Mouse (Mus musculus) forebrain, embryonic 11.5 days (tissue): Measurements from ENCODE around the gene Zfp618. TPM values are rescaled to one million over a fixed set of nuclear protein-coding genes. Genes with fewer than 3 reads are reported as not detected.
A peak's percentile ranks its signal among the peaks of the same experiment; 100 is the strongest.

ENCODE experiments used
- ATAC-seq: fragments of 200-750 bp; cut with Nextera tagmentation; replicated peaks from 2 replicates; pipeline ENCODE4 v1.8.0; 2017; ENCODE audit warnings: moderate TSS enrichment; ENCODE audit not compliant: low FRiP score
- DNase-seq: peaks from one replicate; pipeline ENCODE4 v3.0.0-alpha.2; 2017; ENCODE audit warnings: low spot score
- H3K27ac ChIP-seq: fragments of 300-500 bp; sonication (generic); 2 replicates; pipeline ENCODE4 v1.5.1; 2014; ENCODE audit warnings: low read depth, low read length
- H3K27me3 ChIP-seq: fragments of 300-500 bp; sonication (generic); 2 replicates; pipeline ENCODE4 v1.6.1; 2014; ENCODE audit warnings: mild to moderate bottlenecking, low read length, mixed read lengths; ENCODE audit not compliant: control insufficient read depth, insufficient read depth
- H3K36me3 ChIP-seq: fragments of 300-500 bp; sonication (generic); 2 replicates; pipeline ENCODE4 v1.6.1; 2014; ENCODE audit warnings: mild to moderate bottlenecking, low read length, moderate library complexity, mixed read lengths; ENCODE audit not compliant: control insufficient read depth, insufficient read depth
- H3K4me1 ChIP-seq: fragments of 300-500 bp; sonication (generic); replicated peaks from 2 replicates; pipeline ENCODE4 v1.6.1; 2014; ENCODE audit warnings: low read length, mixed read lengths; ENCODE audit not compliant: control insufficient read depth, insufficient read depth
- H3K4me2 ChIP-seq: fragments of 300-500 bp; sonication (generic); 2 replicates; pipeline ENCODE4 v1.6.1; 2014; ENCODE audit warnings: low read depth, mild to moderate bottlenecking, low read length, moderate library complexity, mixed read lengths; ENCODE audit not compliant: severe bottlenecking
- H3K4me3 ChIP-seq: fragments of 300-500 bp; sonication (generic); 2 replicates; pipeline ENCODE4 v1.5.1; 2014; ENCODE audit warnings: low read depth, low read length
- H3K9ac ChIP-seq: fragments of 300-500 bp; sonication (generic); 2 replicates; pipeline ENCODE4 v1.6.1; 2014; ENCODE audit warnings: low read length
- H3K9me3 ChIP-seq: fragments of 300-500 bp; sonication (generic); 2 replicates; pipeline ENCODE4 v1.6.1; 2016; ENCODE audit warnings: low read length, mixed read lengths; ENCODE audit not compliant: control insufficient read depth
- WGBS: fragments of 180-500 bp; shearing (Covaris S2); extraction: QIAGEN DNeasy Blood & Tissue Kit; methylation state at CpG from one replicate; pipeline ENCODE4 v1.1.7; 2014; 5-methylcytosine and 5-hydroxymethylcytosine counted together
- polyA plus RNA-seq: library from polyadenylated mRNA; unstranded; fragments of >200 nt; fragmentation: Nextera tagmentation; extraction: Ambion mirVana; gene quantifications from 2 replicates; pipeline ENCODE4 v1.2.1, GENCODE M21; 2014

The Zfp618 gene
- polyA plus RNA-seq, 1 experiment from 2014 or later = 33.5 TPM

DNA sequence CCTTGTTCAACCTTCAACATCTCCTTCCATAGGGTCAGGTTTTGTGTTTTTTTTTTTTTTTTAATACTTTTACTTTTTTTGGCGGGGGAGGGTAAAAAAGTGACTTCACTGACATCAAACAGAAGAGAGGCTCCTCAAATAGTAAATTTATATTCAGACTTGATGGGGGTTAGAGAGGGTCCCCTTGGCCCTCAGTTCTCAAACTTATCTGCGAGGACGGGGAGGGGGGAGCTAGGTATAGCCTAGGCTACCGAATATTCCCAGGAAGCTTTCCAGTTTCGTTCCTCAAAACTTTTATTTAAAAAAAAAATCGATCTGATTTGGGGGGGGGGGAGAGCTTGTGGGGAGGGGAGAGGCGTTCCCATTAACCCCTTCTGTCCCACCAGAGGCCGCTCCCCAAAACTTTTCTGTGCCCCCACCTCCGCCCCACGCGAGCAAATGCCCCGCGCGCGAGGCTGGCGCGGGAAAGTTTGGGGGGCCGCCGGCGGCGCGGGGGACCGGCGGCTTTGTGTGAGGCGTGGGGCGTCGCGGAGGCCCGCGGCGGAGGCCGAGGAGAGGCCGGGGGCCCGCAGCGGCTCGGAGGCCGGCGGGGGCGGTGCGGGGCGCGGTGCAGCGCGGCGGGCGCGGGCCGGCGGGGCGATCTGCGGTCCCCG lies 403 bp upstream of the Zfp618 start:
- DNase-seq (peak; percentile 68), ATAC-seq (peak; percentile 69; the same call in 1 of the 2 replicates)
- Histone ChIP-seq H3K9ac (peak overlapping the region; percentile 99), H3K4me2 (peak overlapping the region; percentile 74), H3K27ac (peak overlapping the region; percentile 66; the same call in 1 of the 2 replicates), H3K36me3 (no peaks in the 10 kb centered on the region), H3K9me3 (no peaks in the 10 kb centered on the region), H3K27me3 (no peaks in the 10 kb centered on the region; the same call in 1 of the 2 replicates), H3K4me1 (no peaks in the 10 kb centered on the region), H3K4me3 (peak overlapping the region; percentile 96)
- 2% methylated on average over 38 of the region's 52 CpGs for WGBS

DNA sequence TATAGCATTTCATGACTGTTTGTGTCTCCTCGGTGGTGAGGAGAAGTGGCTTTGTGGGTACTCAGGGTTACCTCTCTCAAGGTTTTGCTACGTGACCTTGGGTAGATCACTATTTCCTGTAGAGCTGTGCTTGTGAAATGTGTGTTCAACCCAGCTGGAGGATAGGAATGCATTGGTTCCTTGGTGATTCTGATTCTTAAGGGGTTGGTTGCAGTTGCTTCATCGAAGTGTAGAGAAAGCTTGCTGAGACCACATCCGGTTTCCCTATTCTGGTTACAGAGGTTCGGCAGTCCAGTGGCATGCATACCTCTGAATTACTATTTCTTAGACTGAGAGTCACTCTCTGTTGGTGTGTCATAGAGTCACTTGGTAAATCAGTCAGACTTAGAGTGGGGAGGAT lies 4.2 kb downstream of the Zfp618 start:
- H3K36me3 ChIP-seq = no peaks in the 10 kb centered on the region
- WGBS = 94% methylated on average over 5 of the region's 5 CpGs
- DNase-seq (no peak), ATAC-seq (no peak)
- H3K27me3 ChIP-seq = no peaks in the 10 kb centered on the region; the same call in 1 of the 2 replicates
- no peaks in the 10 kb centered on the region for H3K4me1 ChIP-seq
- H3K9me3 ChIP-seq = no peaks in the 10 kb centered on the region
- no peak overlapping the region for H3K4me3 ChIP-seq
- H3K4me2 ChIP-seq = no peak overlapping the region
- H3K9ac ChIP-seq = no peak overlapping the region
- H3K27ac ChIP-seq = no peak overlapping the region

DNA sequence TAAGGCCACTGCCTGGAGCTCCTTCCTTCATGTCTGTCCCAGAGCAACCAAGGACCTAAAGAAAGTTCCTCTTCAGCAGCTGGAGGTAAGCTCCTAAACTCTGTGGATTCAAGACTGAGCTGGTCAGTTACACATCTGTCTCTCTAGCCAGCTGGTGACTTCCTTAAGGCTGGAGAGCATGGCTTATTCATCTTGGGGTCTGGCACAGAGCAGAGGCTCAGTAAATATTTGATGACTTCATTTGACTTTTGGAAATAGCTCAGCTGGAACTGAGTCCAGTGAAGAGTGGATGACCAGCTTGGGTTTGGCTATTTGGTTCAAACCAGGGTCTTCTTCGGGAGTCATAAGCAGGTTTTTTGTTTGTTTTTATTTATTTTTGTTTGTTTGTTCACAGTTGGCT lies 6.6 kb downstream of the Zfp618 start:
- ATAC-seq = no peak
- DNase-seq = no peak
- WGBS = 93% methylated on average over 1 of the region's 1 CpGs
- H3K27me3 ChIP-seq = no peaks in the 10 kb centered on the region; the same call in 1 of the 2 replicates
- no peaks in the 10 kb centered on the region; the same call in 1 of the 2 replicates for H3K36me3 ChIP-seq
- no peak overlapping the region for H3K9ac ChIP-seq
- no peaks in the 10 kb centered on the region for H3K9me3 ChIP-seq
- H3K4me2 ChIP-seq = no peak overlapping the region
- H3K4me1 ChIP-seq = no peaks in the 10 kb centered on the region
- no peak overlapping the region for H3K27ac ChIP-seq
- H3K4me3 ChIP-seq = no peak overlapping the region

DNA sequence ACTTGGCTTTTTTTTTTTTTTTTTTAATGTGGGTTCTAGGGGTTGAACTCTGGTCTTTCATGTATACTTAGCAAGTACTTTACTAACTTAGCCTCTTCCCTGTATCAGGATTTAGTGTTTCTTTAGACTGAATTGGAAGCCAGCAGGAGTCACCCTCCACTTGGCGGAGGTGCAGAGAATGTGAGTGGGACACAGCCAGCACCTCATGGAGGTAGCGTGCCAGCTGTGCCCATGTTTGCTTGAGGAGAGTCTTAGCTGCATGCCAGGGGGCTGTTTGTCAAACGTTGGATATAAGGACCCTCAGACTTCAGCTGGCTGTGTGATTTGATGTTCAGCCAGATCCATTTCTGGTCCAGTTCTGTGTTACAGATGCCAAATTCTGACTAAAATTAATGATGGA lies 7.7 kb downstream of the Zfp618 start:
- no peak for ATAC-seq
- no peaks in the 10 kb centered on the region for H3K4me1 ChIP-seq
- no peaks in the 10 kb centered on the region; the same call in 1 of the 2 replicates for H3K36me3 ChIP-seq
- H3K9me3 ChIP-seq = no peaks in the 10 kb centered on the region
- no peak overlapping the region for H3K9ac ChIP-seq
- no peak overlapping the region for H3K4me2 ChIP-seq
- no peak overlapping the region for H3K4me3 ChIP-seq
- no peak for DNase-seq
- H3K27me3 ChIP-seq = no peaks in the 10 kb centered on the region; the same call in 1 of the 2 replicates
- WGBS = 86% methylated on average over 3 of the region's 3 CpGs
- H3K27ac ChIP-seq = no peak overlapping the region

DNA sequence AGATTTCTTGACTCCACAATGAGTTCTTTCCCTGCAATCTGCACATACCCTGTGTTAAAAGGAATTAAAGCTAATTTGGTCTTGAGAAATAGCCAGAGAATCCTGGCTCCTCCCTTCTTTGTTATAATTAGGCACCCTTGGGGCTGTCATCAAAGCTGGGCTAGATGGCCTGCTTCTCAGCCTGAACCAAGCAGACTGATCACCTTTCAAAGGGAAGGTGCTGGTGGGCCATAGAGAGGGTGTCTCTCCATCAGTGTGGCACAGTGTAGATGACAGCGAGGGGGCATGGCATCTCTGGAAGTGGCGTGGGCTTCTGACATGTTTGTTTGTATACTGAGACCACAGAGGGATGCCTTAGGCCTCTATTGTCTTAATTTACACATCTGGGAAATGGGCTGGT lies 9.5 kb downstream of the Zfp618 start:
- Histone ChIP-seq H3K27me3 (no peaks in the 10 kb centered on the region), H3K4me3 (no peak overlapping the region), H3K9ac (no peak overlapping the region), H3K4me1 (0 out of 2 replicates have a peak, but pooled peaks cover 2% of the 10 kb centered on the region), H3K4me2 (no peak overlapping the region), H3K27ac (no peak overlapping the region), H3K36me3 (no peaks in the 10 kb centered on the region; the same call in 1 of the 2 replicates), H3K9me3 (no peaks in the 10 kb centered on the region)
- ATAC-seq = no peak
- WGBS = 93% methylated on average over 2 of the region's 2 CpGs
- DNase-seq = no peak

DNA sequence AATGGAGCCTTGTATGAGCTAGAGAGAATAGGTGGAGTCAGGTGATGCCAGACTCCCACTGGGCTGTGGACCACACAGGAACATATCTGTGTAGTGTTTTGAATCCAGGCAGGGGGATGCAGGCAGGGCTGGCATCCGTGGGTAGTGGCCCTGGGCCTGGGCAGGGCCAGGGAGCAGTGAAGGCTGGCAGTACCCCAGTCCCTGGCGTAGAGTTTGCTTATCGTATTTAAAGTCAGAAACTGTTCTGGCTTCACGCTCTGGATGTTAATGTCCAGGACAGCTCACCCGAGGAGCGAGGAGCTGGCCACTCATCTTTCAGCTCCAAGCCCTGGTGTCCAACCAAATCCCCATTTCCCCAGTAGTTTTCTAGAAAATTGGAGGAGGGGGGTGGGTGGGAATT lies 10.2 kb downstream of the Zfp618 start:
- no peak for DNase-seq
- Histone ChIP-seq H3K27ac (no peak overlapping the region), H3K4me2 (no peak overlapping the region), H3K4me3 (no peak overlapping the region), H3K27me3 (no peaks in the 10 kb centered on the region), H3K9ac (no peak overlapping the region), H3K36me3 (no peaks in the 10 kb centered on the region; the same call in 1 of the 2 replicates), H3K9me3 (no peaks in the 10 kb centered on the region), H3K4me1 (0 out of 2 replicates have a peak, but pooled peaks cover 2% of the 10 kb centered on the region)
- no peak for ATAC-seq
- WGBS = 87% methylated on average over 6 of the region's 6 CpGs

DNA sequence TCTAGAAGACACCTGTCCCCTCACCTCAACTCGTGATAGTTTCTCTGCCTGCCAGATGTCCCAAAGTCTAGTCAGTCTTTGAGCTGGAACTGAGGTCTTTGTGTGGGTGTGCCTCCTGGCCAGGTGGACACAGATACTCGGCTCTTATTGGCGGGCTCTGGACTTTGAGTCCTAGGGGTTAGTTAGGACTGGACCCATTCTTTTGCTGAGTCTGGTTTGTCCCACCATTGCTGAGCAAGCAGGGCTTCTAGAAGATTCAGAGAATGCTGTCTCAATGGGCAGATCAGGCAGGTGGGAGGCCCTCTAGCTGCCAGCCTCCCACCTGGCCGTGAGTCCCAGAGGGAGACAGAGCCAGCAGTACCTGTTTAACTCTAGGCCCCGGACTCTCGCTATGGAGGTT lies 12.1 kb downstream of the Zfp618 start:
- Histone ChIP-seq H3K27ac (no peak overlapping the region), H3K9ac (no peak overlapping the region), H3K36me3 (no peaks in the 10 kb centered on the region; the same call in 1 of the 2 replicates), H3K4me3 (no peak overlapping the region), H3K4me1 (0 out of 2 replicates have a peak, but pooled peaks cover 2% of the 10 kb centered on the region), H3K9me3 (no peaks in the 10 kb centered on the region), H3K4me2 (no peak overlapping the region), H3K27me3 (no peaks in the 10 kb centered on the region)
- ATAC-seq (no peak), DNase-seq (no peak)
- 91% methylated on average over 6 of the region's 6 CpGs for WGBS

DNA sequence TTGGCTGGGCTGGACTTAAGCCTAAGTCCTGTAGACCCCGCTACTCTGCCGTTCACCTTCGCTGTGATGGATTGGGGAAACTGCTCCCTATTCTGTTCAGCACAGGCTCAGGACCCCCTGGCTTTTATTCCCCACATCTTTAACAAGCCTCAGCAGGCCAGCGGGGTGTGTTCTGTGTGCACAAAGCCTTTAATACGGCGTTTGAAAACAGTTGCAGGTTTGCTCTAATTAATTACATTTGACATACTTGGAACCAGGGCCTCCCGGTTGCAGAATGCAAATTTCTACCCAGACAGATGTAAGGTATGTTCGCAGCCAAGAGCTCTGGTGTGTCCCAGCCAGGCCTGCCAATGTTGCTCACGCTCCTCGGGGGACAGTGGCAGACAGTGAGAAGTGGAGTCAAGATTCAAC lies 13.1 kb downstream of the Zfp618 start:
- no peaks in the 10 kb centered on the region; the same call in 1 of the 2 replicates for H3K36me3 ChIP-seq
- no peak overlapping the region for H3K9ac ChIP-seq
- 40% methylated on average over 10 of the region's 10 CpGs for WGBS
- H3K9me3 ChIP-seq = no peaks in the 10 kb centered on the region
- H3K4me1 ChIP-seq = 0 out of 2 replicates have a peak, but pooled peaks cover 2% of the 10 kb centered on the region
- H3K4me3 ChIP-seq = no peak overlapping the region
- ATAC-seq (no peak), DNase-seq (no peak)
- no peak overlapping the region for H3K4me2 ChIP-seq
- H3K27me3 ChIP-seq = no peaks in the 10 kb centered on the region
- no peak overlapping the region for H3K27ac ChIP-seq

DNA sequence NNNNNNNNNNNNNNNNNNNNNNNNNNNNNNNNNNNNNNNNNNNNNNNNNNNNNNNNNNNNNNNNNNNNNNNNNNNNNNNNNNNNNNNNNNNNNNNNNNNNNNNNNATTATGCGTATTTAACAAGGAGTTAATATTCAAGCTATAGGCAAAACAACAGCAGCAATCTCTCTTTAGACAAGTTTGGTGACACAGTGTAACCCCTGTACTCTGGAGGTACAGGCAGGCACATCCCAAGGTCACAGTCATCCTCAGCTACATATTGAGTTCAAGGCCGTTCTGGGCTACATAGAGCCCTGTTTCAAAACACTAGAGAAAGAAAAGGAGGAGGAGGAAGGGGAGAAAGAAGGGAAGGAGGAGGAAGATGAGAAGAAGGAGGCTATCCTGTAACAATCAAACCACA lies 16.2 kb downstream of the Zfp618 start:
- 95% methylated on average over 2 of the region's 2 CpGs for whole genome bisulfite sequencing
- H3K9me3 ChIP-seq = no peaks in the 10 kb centered on the region
- ATAC-seq (no peak), DNase-seq (no peak)
- H3K27ac ChIP-seq = no peak overlapping the region
- H3K4me3 ChIP-seq = no peak overlapping the region
- H3K9ac ChIP-seq = no peak overlapping the region
- H3K36me3 ChIP-seq = no peaks in the 10 kb centered on the region
- H3K27me3 ChIP-seq = no peaks in the 10 kb centered on the region
- H3K4me1 ChIP-seq = 0 out of 2 replicates have a peak, but pooled peaks cover 2% of the 10 kb centered on the region
- no peak overlapping the region for H3K4me2 ChIP-seq
